Mouse (Mus musculus): ENCODE results near the gene Wars. TPM values are rescaled to one million over a fixed set of nuclear protein-coding genes. Genes with fewer than 3 reads are reported as not detected.
A peak's percentile ranks its signal among the peaks of the same experiment; 100 is the strongest.

Gene Wars
- polyA plus RNA-seq, 1 experiment = 65.8 TPM

GRCm38 (mm10) chr12:108885906-108886305 lies 8.1 kb downstream of the Wars start:
- Histone ChIP-seq H3K4me3 (ENCODE audit: insufficient read depth, poor library complexity, severe bottlenecking) (no peak overlapping the region), H3K79me2 (ENCODE audit: control insufficient read depth, insufficient read depth) (peaks cover 51% of the 10 kb centered on the region), H3ac (ENCODE audit: control insufficient read depth, insufficient read length, low read depth) (no peak overlapping the region), H3K27me3 (ENCODE audit: control insufficient read depth, insufficient read depth, insufficient read length) (no peaks in the 10 kb centered on the region), H3K79me3 (ENCODE audit: low read depth) (peaks cover 21% of the 10 kb centered on the region), H3K36me3 (ENCODE audit: control insufficient read depth, insufficient read depth) (peaks cover 53% of the 10 kb centered on the region)
- no peak for TF ChIP-seq MAX (IDR thresholded peaks at IDR 0.05)
- no peak for TF ChIP-seq CTCF (IDR thresholded peaks at IDR 0.05; ENCODE audit: control insufficient read depth, insufficient read depth, insufficient read length)
- no peak for TF ChIP-seq MYOG (IDR thresholded peaks at IDR 0.05; ENCODE audit: control insufficient read depth, extremely low read depth, insufficient read length)
- no peak for TF ChIP-seq MYOD1 (IDR thresholded peaks at IDR 0.05; ENCODE audit: control insufficient read depth, insufficient read length, low read depth)
- no peak for TF ChIP-seq FOSL1 (IDR thresholded peaks at IDR 0.05; ENCODE audit: insufficient read depth, low read length, poor library complexity, severe bottlenecking)
- TF ChIP-seq CEBPB (IDR thresholded peaks at IDR 0.05; ENCODE audit: low read depth) = no peak
- no peak for TF ChIP-seq USF1 (IDR thresholded peaks at IDR 0.05; ENCODE audit: low read depth)

GRCm38 (mm10) chr12:108882776-108883175 lies 11.2 kb downstream of the Wars start:
- Histone ChIP-seq H3K36me3 (ENCODE audit: control insufficient read depth, insufficient read depth) (peaks cover 57% of the 10 kb centered on the region), H3K4me3 (ENCODE audit: insufficient read depth, poor library complexity, severe bottlenecking) (no peak overlapping the region), H3K27me3 (ENCODE audit: control insufficient read depth, insufficient read depth, insufficient read length) (no peaks in the 10 kb centered on the region), H3K79me3 (ENCODE audit: low read depth) (peaks cover 12% of the 10 kb centered on the region), H3ac (ENCODE audit: control insufficient read depth, insufficient read length, low read depth) (no peak overlapping the region), H3K79me2 (ENCODE audit: control insufficient read depth, insufficient read depth) (peaks cover 30% of the 10 kb centered on the region)
- TF ChIP-seq CEBPB (IDR thresholded peaks at IDR 0.05; ENCODE audit: low read depth) (no peak), MYOG (IDR thresholded peaks at IDR 0.05; ENCODE audit: control insufficient read depth, extremely low read depth, insufficient read length) (no peak), FOSL1 (IDR thresholded peaks at IDR 0.05; ENCODE audit: insufficient read depth, low read length, poor library complexity, severe bottlenecking) (no peak), MYOD1 (IDR thresholded peaks at IDR 0.05; ENCODE audit: control insufficient read depth, insufficient read length, low read depth) (no peak), MAX (IDR thresholded peaks at IDR 0.05) (no peak), CTCF (IDR thresholded peaks at IDR 0.05; ENCODE audit: control insufficient read depth, insufficient read depth, insufficient read length) (no peak), USF1 (IDR thresholded peaks at IDR 0.05; ENCODE audit: low read depth) (no peak)

GRCm38 (mm10) chr12:108881192-108881591 lies 12.8 kb downstream of the Wars start:
- peaks cover 45% of the 10 kb centered on the region for H3K36me3 ChIP-seq (ENCODE audit: control insufficient read depth, insufficient read depth)
- H3K79me2 ChIP-seq (ENCODE audit: control insufficient read depth, insufficient read depth) = peaks cover 18% of the 10 kb centered on the region
- H3K4me3 ChIP-seq (ENCODE audit: insufficient read depth, poor library complexity, severe bottlenecking) = no peak overlapping the region
- peaks cover 12% of the 10 kb centered on the region for H3K79me3 ChIP-seq (ENCODE audit: low read depth)
- no peaks in the 10 kb centered on the region for H3K27me3 ChIP-seq (ENCODE audit: control insufficient read depth, insufficient read depth, insufficient read length)
- TF ChIP-seq CEBPB (IDR thresholded peaks at IDR 0.05; ENCODE audit: low read depth) (no peak), USF1 (IDR thresholded peaks at IDR 0.05; ENCODE audit: low read depth) (no peak), CTCF (IDR thresholded peaks at IDR 0.05; ENCODE audit: control insufficient read depth, insufficient read depth, insufficient read length) (no peak), MYOG (IDR thresholded peaks at IDR 0.05; ENCODE audit: control insufficient read depth, extremely low read depth, insufficient read length) (no peak), FOSL1 (IDR thresholded peaks at IDR 0.05; ENCODE audit: insufficient read depth, low read length, poor library complexity, severe bottlenecking) (no peak), MAX (IDR thresholded peaks at IDR 0.05) (no peak), MYOD1 (IDR thresholded peaks at IDR 0.05; ENCODE audit: control insufficient read depth, insufficient read length, low read depth) (no peak)
- H3ac ChIP-seq (ENCODE audit: control insufficient read depth, insufficient read length, low read depth) = no peak overlapping the region

- H3K27me3 ChIP-seq (ENCODE audit: control insufficient read depth, insufficient read depth, insufficient read length) = no peaks in the 10 kb centered on the region
- no peak overlapping the region for H3ac ChIP-seq (ENCODE audit: control insufficient read depth, insufficient read length, low read depth)
- peaks cover 12% of the 10 kb centered on the region for H3K79me3 ChIP-seq (ENCODE audit: low read depth)
- TF ChIP-seq MAX (IDR thresholded peaks at IDR 0.05) (no peak), CTCF (IDR thresholded peaks at IDR 0.05; ENCODE audit: control insufficient read depth, insufficient read depth, insufficient read length) (no peak), USF1 (IDR thresholded peaks at IDR 0.05; ENCODE audit: low read depth) (no peak), MYOG (IDR thresholded peaks at IDR 0.05; ENCODE audit: control insufficient read depth, extremely low read depth, insufficient read length) (no peak), FOSL1 (IDR thresholded peaks at IDR 0.05; ENCODE audit: insufficient read depth, low read length, poor library complexity, severe bottlenecking) (no peak), MYOD1 (IDR thresholded peaks at IDR 0.05; ENCODE audit: control insufficient read depth, insufficient read length, low read depth) (no peak), CEBPB (IDR thresholded peaks at IDR 0.05; ENCODE audit: low read depth) (no peak)
- H3K36me3 ChIP-seq (ENCODE audit: control insufficient read depth, insufficient read depth) = peaks cover 47% of the 10 kb centered on the region
- no peak overlapping the region for H3K4me3 ChIP-seq (ENCODE audit: insufficient read depth, poor library complexity, severe bottlenecking)
- H3K79me2 ChIP-seq (ENCODE audit: control insufficient read depth, insufficient read depth) = peaks cover 15% of the 10 kb centered on the region
Observed at GRCm38 (mm10) chr12:108880606-108881005, 13.4 kb downstream of the Wars start.

GRCm38 (mm10) chr12:108879138-108879537 lies 14.8 kb downstream of the Wars start:
- TF ChIP-seq MYOD1 (IDR thresholded peaks at IDR 0.05; ENCODE audit: control insufficient read depth, insufficient read length, low read depth) (no peak), MAX (IDR thresholded peaks at IDR 0.05) (no peak), USF1 (IDR thresholded peaks at IDR 0.05; ENCODE audit: low read depth) (no peak), FOSL1 (IDR thresholded peaks at IDR 0.05; ENCODE audit: insufficient read depth, low read length, poor library complexity, severe bottlenecking) (no peak), MYOG (IDR thresholded peaks at IDR 0.05; ENCODE audit: control insufficient read depth, extremely low read depth, insufficient read length) (no peak), CTCF (IDR thresholded peaks at IDR 0.05; ENCODE audit: control insufficient read depth, insufficient read depth, insufficient read length) (no peak), CEBPB (IDR thresholded peaks at IDR 0.05; ENCODE audit: low read depth) (no peak)
- H3K79me3 ChIP-seq (ENCODE audit: low read depth) = peaks cover 7% of the 10 kb centered on the region
- peaks cover 2% of the 10 kb centered on the region for H3K79me2 ChIP-seq (ENCODE audit: control insufficient read depth, insufficient read depth)
- H3K36me3 ChIP-seq (ENCODE audit: control insufficient read depth, insufficient read depth) = peaks cover 48% of the 10 kb centered on the region
- H3K4me3 ChIP-seq (ENCODE audit: insufficient read depth, poor library complexity, severe bottlenecking) = no peak overlapping the region
- no peaks in the 10 kb centered on the region for H3K27me3 ChIP-seq (ENCODE audit: control insufficient read depth, insufficient read depth, insufficient read length)
- H3ac ChIP-seq (ENCODE audit: control insufficient read depth, insufficient read length, low read depth) = no peak overlapping the region

GRCm38 (mm10) chr12:108873122-108873521 lies 20.9 kb downstream of the Wars start:
- Histone ChIP-seq H3K4me3 (ENCODE audit: insufficient read depth, poor library complexity, severe bottlenecking) (no peak overlapping the region), H3K79me3 (ENCODE audit: low read depth) (no peaks in the 10 kb centered on the region), H3K27me3 (ENCODE audit: control insufficient read depth, insufficient read depth, insufficient read length) (no peaks in the 10 kb centered on the region), H3ac (ENCODE audit: control insufficient read depth, insufficient read length, low read depth) (no peak overlapping the region), H3K36me3 (ENCODE audit: control insufficient read depth, insufficient read depth) (peaks cover 56% of the 10 kb centered on the region), H3K79me2 (ENCODE audit: control insufficient read depth, insufficient read depth) (no peaks in the 10 kb centered on the region)
- TF ChIP-seq MYOG (IDR thresholded peaks at IDR 0.05; ENCODE audit: control insufficient read depth, extremely low read depth, insufficient read length) (no peak), MAX (IDR thresholded peaks at IDR 0.05) (no peak), USF1 (IDR thresholded peaks at IDR 0.05; ENCODE audit: low read depth) (peak; percentile 54), MYOD1 (IDR thresholded peaks at IDR 0.05; ENCODE audit: control insufficient read depth, insufficient read length, low read depth) (no peak), CEBPB (IDR thresholded peaks at IDR 0.05; ENCODE audit: low read depth) (no peak), CTCF (IDR thresholded peaks at IDR 0.05; ENCODE audit: control insufficient read depth, insufficient read depth, insufficient read length) (no peak)
